Mouse (Mus musculus): ENCODE measurements around the gene Bicd2. TPM values are rescaled to one million over a fixed set of nuclear protein-coding genes. Genes with fewer than 3 reads are reported as not detected.

Gene Bicd2
- polyA plus RNA-seq, 1 experiment = 22.5 TPM

DNA sequence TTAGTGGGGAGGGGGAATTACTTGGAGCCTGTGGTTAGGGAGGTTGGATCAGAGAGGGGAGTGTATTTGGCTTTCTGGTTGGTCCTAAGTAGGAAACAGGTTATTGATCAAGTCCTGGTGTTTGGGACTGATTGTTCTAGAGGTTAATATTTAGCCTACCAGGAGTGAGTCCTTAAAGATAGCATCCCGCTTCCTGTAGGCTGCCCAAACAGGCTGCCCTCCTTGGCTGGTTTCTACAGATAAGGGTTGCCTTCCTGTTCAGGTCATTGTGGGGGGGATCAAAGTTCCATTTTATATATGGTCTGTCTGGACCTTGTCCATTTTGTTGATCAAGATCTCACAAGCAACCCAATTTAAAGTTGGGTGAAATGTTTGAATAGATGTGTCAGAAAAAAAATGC, 52.2 kb downstream of the Bicd2 start:
- Histone ChIP-seq H3K4me1 (peaks cover 89% of the 10 kb centered on the region), H3K36me3 (replicated peaks; ENCODE audit: low read length) (peaks cover 49% of the 10 kb centered on the region)
- TF ChIP-seq FLI1 (IDR thresholded peaks at IDR 0.05; ENCODE audit: low read length) = peak; percentile 25; the same call in 1 of the 2 replicates
- no peak; the same call in 2 of the 3 replicates for TF ChIP-seq GATA1 (IDR thresholded peaks at IDR 0.05; ENCODE audit: borderline replicate concordance, low read length)

DNA sequence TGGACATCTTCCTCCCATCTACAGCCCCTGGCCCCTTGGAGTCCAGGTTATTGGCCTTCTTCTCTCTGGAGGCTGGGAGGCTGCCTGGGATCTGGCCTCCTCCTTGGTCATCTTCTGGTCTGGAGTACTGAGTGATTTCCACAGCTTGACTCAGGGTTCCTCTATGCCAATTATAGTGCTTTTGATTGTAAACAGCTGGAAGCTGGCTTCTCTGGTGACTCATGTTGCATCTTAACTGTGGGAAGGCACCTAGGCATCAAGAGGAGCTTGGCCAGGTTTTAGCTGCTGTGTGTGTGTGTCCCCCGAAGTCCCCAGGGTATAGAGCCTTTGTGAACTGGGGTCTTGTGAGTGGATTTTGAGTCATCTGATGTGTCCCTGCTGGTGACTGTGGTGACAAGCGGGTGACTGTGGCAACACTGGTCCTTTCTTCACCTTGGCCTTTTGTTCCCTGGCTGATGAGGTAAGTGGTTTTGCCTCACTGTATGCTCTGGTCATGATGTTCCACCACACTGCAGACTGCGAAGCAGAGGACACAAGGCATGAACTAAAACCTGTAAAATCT, 53.6 kb downstream of the Bicd2 start:
- H3K36me3 ChIP-seq (replicated peaks; ENCODE audit: low read length) = peaks cover 38% of the 10 kb centered on the region
- H3K4me3 ChIP-seq (replicated peaks) = no peak overlapping the region
- H3K9me3 ChIP-seq = peaks cover 6% of the 10 kb centered on the region; the same call in 1 of the 2 replicates
- no peaks in the 10 kb centered on the region for H3K27me3 ChIP-seq (replicated peaks)
- TF ChIP-seq FLI1 (IDR thresholded peaks at IDR 0.05; ENCODE audit: low read length) (no peak), GATA1 (IDR thresholded peaks at IDR 0.05; ENCODE audit: borderline replicate concordance, low read length) (no peak)
- H3K4me1 ChIP-seq = peaks cover 83% of the 10 kb centered on the region

More for the DNA sequence above, 52.2 kb downstream of the Bicd2 start:
- Histone ChIP-seq H3K4me3 (replicated peaks) (peak overlapping the region; percentile 44), H3K9me3 (no peaks in the 10 kb centered on the region), H3K27me3 (replicated peaks) (no peaks in the 10 kb centered on the region)

DNA sequence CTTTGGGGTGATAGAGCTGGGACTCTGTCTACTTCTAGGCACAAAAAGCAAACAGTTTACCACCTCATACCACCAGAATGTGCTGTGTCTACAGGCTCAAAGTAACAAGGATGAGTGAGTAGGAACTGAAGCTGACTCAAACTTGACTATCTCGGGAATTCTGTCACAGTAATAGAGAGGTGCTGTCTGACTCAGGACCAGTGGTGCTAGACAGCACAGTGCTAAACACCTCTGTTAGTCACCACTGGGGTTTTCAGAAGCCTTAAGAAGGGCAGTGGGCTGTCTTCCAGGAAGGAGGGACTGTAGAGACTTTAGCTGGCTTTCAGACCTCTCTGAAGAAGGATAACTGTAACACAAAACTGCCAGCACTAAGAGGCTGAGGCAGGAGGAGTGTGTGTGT, 55.4 kb downstream of the Bicd2 start:
- TF ChIP-seq GATA1 (IDR thresholded peaks at IDR 0.05; ENCODE audit: borderline replicate concordance, low read length) (no peak), FLI1 (IDR thresholded peaks at IDR 0.05; ENCODE audit: low read length) (no peak)
- peaks cover 11% of the 10 kb centered on the region; the same call in 1 of the 2 replicates for H3K9me3 ChIP-seq
- peaks cover 72% of the 10 kb centered on the region for H3K4me1 ChIP-seq
- H3K4me3 ChIP-seq (replicated peaks) = no peak overlapping the region
- peaks cover 25% of the 10 kb centered on the region for H3K36me3 ChIP-seq (replicated peaks; ENCODE audit: low read length)
- H3K27me3 ChIP-seq (replicated peaks) = no peaks in the 10 kb centered on the region

DNA sequence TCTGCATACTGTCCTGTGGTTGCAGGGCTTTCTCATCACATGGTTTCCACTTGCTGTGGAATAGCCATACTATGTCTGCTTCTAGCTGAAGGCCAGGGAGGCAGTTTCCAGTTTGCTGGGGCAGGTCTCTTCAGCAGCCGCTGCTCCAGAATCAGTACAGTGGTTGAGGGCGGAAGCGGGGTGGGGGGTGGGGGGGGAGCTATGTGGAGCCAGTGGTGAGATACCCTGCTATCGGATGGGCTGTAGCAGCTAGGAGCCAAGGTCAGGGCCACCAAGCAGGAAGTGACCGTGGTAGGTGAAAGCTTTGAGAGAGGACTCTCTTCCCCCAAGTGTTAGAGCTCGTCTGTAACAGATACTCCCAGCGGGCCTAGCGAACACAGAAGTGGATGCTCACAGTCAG, 56.8 kb downstream of the Bicd2 start:
- Histone ChIP-seq H3K4me1 (peaks cover 69% of the 10 kb centered on the region), H3K27me3 (replicated peaks) (no peaks in the 10 kb centered on the region), H3K36me3 (replicated peaks; ENCODE audit: low read length) (peaks cover 26% of the 10 kb centered on the region), H3K4me3 (replicated peaks) (peak overlapping the region; percentile 7), H3K9me3 (peaks cover 11% of the 10 kb centered on the region; the same call in 1 of the 2 replicates)
- TF ChIP-seq GATA1 (IDR thresholded peaks at IDR 0.05; ENCODE audit: borderline replicate concordance, low read length) = no peak
- TF ChIP-seq FLI1 (IDR thresholded peaks at IDR 0.05; ENCODE audit: low read length) = no peak

DNA sequence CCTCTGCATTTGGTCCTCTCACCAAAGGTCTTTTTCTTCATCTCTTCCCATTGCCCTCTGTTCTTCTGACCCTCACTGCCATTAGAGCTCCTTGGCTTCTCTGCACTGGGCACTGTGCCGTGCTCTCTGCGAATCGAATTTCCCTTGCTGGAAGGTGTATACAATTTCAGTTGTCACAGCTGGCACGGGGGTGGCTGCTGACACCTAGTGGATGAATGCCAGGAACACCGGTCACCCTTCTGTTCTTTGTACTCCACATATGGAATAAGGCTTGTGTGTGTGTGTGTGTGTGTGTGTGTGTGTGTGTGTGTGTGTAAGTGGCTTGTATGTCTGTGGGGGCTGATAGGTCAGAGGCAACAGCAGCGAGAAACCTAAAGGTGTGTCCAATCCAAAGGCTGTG, 58.8 kb downstream of the Bicd2 start:
- Histone ChIP-seq H3K36me3 (replicated peaks; ENCODE audit: low read length) (peaks cover 20% of the 10 kb centered on the region), H3K9me3 (peaks cover 11% of the 10 kb centered on the region; the same call in 1 of the 2 replicates), H3K4me1 (peaks cover 56% of the 10 kb centered on the region), H3K4me3 (replicated peaks) (no peak overlapping the region), H3K27me3 (replicated peaks) (no peaks in the 10 kb centered on the region)
- TF ChIP-seq GATA1 (IDR thresholded peaks at IDR 0.05; ENCODE audit: borderline replicate concordance, low read length) (no peak), FLI1 (IDR thresholded peaks at IDR 0.05; ENCODE audit: low read length) (no peak)

DNA sequence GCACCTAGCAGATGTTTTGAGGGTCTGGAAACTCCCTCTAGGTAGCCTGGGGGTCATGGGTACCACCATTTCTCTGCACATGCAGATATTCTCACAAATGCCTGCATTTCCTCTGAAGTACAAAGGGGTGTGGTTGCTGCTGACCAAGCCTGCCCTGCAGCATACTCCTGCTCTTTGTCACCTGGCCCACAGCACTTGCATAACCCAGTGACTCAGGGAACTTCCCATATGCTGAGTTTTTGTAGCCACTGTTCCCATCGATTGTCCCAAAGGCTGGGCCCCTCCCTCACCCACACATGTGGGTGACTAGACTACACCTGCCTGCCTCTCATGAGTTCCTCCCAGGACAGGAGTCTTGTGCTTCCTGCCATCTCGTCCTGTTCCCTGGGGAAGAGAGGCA, 61.2 kb downstream of the Bicd2 start:
- Histone ChIP-seq H3K36me3 (replicated peaks; ENCODE audit: low read length) (peaks cover 10% of the 10 kb centered on the region), H3K4me3 (replicated peaks) (no peak overlapping the region), H3K9me3 (peaks cover 11% of the 10 kb centered on the region; the same call in 1 of the 2 replicates), H3K4me1 (peaks cover 33% of the 10 kb centered on the region), H3K27me3 (replicated peaks) (no peaks in the 10 kb centered on the region)
- TF ChIP-seq FLI1 (IDR thresholded peaks at IDR 0.05; ENCODE audit: low read length) (no peak), GATA1 (IDR thresholded peaks at IDR 0.05; ENCODE audit: borderline replicate concordance, low read length) (no peak)

DNA sequence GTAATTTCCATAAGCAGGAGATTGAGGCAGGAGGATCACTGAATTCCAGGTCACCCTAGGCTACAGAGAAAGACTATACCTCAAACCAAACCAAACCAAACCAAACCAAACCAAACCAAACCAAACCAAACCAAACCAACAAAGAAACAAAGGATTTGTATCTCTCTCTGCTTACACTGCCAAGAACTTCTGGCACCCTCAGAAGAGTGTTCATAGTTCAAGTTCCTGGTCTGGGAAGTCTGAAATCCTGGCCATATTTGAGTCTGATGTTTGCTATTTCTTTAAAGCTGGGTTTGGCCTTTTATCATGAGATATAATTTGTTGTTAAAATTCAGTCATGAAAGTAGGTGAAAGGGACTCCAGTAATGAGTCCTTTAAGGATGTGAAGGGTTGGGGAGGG, 66.4 kb downstream of the Bicd2 start:
- Histone ChIP-seq H3K36me3 (replicated peaks; ENCODE audit: low read length) (peaks cover 13% of the 10 kb centered on the region), H3K4me1 (peaks cover 20% of the 10 kb centered on the region), H3K9me3 (peaks cover 13% of the 10 kb centered on the region; the same call in 1 of the 2 replicates), H3K27me3 (replicated peaks) (no peaks in the 10 kb centered on the region), H3K4me3 (replicated peaks) (no peak overlapping the region)
- TF ChIP-seq FLI1 (IDR thresholded peaks at IDR 0.05; ENCODE audit: low read length) (no peak), GATA1 (IDR thresholded peaks at IDR 0.05; ENCODE audit: borderline replicate concordance, low read length) (no peak)

DNA sequence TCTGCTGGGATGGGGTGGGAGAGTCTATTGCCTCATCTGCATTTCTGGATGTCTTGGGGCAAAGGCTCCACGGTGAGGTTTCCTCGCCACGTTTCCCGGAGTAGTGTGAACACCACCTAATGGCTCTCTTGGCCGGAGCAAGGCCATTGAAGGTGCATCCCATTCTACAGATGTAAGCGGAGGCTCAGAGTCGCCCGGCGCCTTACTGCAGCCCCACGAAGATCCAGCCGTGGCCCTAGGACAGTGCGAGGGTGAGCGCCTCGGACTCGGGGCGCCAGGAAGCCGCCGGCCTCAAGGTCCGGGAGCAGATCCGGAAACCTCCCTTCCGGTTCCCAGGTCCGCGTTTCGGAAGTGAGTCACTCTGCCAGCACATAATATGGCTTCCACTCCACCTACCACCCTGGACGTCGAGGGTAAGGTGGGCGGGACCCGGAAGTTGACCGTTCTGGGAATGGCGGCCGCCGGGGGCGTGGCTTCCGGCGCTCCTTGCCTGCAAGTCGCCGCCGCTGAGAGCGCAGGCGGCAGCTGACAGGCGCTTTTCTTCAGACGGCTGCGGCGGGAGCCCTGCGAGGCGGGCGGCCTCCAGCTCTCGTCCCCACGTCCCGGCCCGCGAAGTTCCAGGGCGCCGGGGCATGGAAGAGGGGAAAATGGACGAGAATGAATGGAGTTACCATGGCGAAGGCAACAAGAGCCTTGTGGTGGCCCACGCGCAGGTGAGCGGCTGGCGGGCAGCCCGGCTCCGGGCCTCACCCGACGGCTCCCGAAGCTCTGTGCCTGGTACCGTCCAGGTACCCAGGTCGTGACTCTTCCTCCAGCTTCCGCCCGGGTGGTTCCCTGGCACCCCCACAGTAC, 79.6 kb downstream of the Bicd2 start, which contains the start of gene Ippk:
Gene Ippk, plus strand, starts transcription at position 496 of the 852 bp plus-strand sequence.
- Histone ChIP-seq H3K4me3 (replicated peaks) (peak within 1 kb of the TSS; percentile 97), H3K9me3 (peaks cover 6% of the 10 kb centered on the region; the same call in 1 of the 2 replicates), H3K4me1 (peaks cover 63% of the 10 kb centered on the region), H3K36me3 (replicated peaks; ENCODE audit: low read length) (peaks cover 17% of the 10 kb centered on the region), H3K27me3 (replicated peaks) (no peaks in the 10 kb centered on the region)
- no peak for TF ChIP-seq GATA1 (IDR thresholded peaks at IDR 0.05; ENCODE audit: borderline replicate concordance, low read length)
- peak; percentile 94 for TF ChIP-seq FLI1 (IDR thresholded peaks at IDR 0.05; ENCODE audit: low read length)

DNA sequence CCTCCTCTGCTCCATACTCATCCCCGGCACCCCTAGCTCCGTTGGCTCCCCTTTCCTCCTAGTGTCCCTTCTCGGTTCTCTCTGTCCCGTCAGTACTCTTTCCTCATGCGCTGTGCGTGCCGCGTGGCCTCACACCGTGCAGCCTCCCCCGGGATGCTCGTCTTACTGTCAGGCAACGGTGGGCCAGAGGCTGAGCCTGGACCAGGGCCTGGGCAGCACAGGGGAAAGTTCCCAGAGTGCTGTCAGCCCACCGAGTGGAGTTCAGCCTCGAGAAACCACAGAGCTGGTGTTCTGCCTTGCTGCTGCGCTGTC, 80.2 kb downstream of the Bicd2 start:
- peaks cover 6% of the 10 kb centered on the region; the same call in 1 of the 2 replicates for H3K9me3 ChIP-seq
- no peak for TF ChIP-seq FLI1 (IDR thresholded peaks at IDR 0.05; ENCODE audit: low read length)
- no peak for TF ChIP-seq GATA1 (IDR thresholded peaks at IDR 0.05; ENCODE audit: borderline replicate concordance, low read length)
- peak overlapping the region; percentile 97 for H3K4me3 ChIP-seq (replicated peaks)
- H3K27me3 ChIP-seq (replicated peaks) = no peaks in the 10 kb centered on the region
- H3K36me3 ChIP-seq (replicated peaks; ENCODE audit: low read length) = peaks cover 18% of the 10 kb centered on the region
- peaks cover 63% of the 10 kb centered on the region for H3K4me1 ChIP-seq

DNA sequence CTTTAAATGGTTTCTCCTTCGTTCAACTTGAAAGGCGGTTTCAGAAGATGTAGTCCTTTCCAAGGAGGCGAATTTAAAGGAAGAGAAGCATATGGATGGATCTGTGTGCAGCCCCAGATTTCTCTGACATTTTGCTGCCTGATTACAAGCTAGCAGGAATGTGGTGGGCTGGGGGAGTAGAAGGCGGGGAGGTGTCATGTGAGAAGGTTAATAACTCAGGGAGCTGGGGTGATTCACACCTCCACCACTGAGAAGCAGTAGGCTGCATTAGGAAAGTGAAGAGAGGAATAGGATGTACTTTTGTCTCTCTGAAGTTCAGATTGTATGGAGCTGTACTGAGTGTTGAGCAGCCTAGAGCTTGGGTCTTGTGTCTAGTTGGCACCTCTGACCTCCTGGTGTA, 80.6 kb downstream of the Bicd2 start:
- H3K27me3 ChIP-seq (replicated peaks) = no peaks in the 10 kb centered on the region
- H3K4me3 ChIP-seq (replicated peaks) = peak overlapping the region; percentile 97
- peaks cover 21% of the 10 kb centered on the region for H3K36me3 ChIP-seq (replicated peaks; ENCODE audit: low read length)
- peaks cover 65% of the 10 kb centered on the region for H3K4me1 ChIP-seq
- H3K9me3 ChIP-seq = peaks cover 6% of the 10 kb centered on the region; the same call in 1 of the 2 replicates
- TF ChIP-seq GATA1 (IDR thresholded peaks at IDR 0.05; ENCODE audit: borderline replicate concordance, low read length) (no peak), FLI1 (IDR thresholded peaks at IDR 0.05; ENCODE audit: low read length) (no peak)

Data from megakaryocyte, embryonic 14.5 days (primary cell).